Mouse (Mus musculus) hindbrain, embryonic 12.5 days (tissue): ENCODE results near the gene Notch3. TPM values are rescaled to one million over a fixed set of nuclear protein-coding genes. Genes with fewer than 3 reads are reported as not detected.
"Not testable (repeated sequence)": the region's sequence is repeated elsewhere in the genome, so short reads cannot be mapped to it uniquely, and the experiment has no call there.

Experiments
- ATAC-seq: fragments of 200-750 bp; cut with Nextera tagmentation; 2 replicates; pipeline ENCODE4 v1.8.0; 2017; ENCODE audit warnings: moderate TSS enrichment; ENCODE audit not compliant: low FRiP score
- H3K27ac ChIP-seq: fragments of 300-500 bp; sonication (generic); 2 replicates; pipeline ENCODE4 v1.5.1; 2016; ENCODE audit warnings: mild to moderate bottlenecking
- H3K27me3 ChIP-seq: fragments of 300-500 bp; sonication (generic); 2 replicates; pipeline ENCODE4 v1.6.1; 2016; ENCODE audit warnings: mild to moderate bottlenecking
- H3K36me3 ChIP-seq: fragments of 300-500 bp; sonication (generic); 2 replicates; pipeline ENCODE4 v1.6.1; 2016; ENCODE audit warnings: mild to moderate bottlenecking
- H3K4me1 ChIP-seq: fragments of 300-500 bp; sonication (generic); 2 replicates; pipeline ENCODE4 v1.6.1; 2016
- H3K4me2 ChIP-seq: fragments of 300-500 bp; sonication (generic); replicated peaks from 2 replicates; pipeline ENCODE4 v1.6.1; 2016; ENCODE audit warnings: mild to moderate bottlenecking
- H3K4me3 ChIP-seq: fragments of 300-500 bp; sonication (generic); 2 replicates; pipeline ENCODE4 v1.5.1; 2016; ENCODE audit warnings: mild to moderate bottlenecking
- H3K9ac ChIP-seq: fragments of 300-500 bp; sonication (generic); 2 replicates; pipeline ENCODE4 v1.6.1; 2016; ENCODE audit warnings: mild to moderate bottlenecking, moderate library complexity
- H3K9me3 ChIP-seq: fragments of 300-500 bp; sonication (generic); replicated peaks from 2 replicates; pipeline ENCODE4 v1.6.1; 2016; ENCODE audit warnings: mild to moderate bottlenecking
- WGBS: fragments of 180-500 bp; shearing (Covaris S2); methylation state at CpG from one replicate; pipeline ENCODE4 v1.1.7; 2016; 5-methylcytosine and 5-hydroxymethylcytosine counted together
- polyA plus RNA-seq: library from polyadenylated mRNA; unstranded; fragments of >200 nt; fragmentation: Nextera tagmentation; extraction: Ambion mirVana; gene quantifications from 2 replicates; pipeline ENCODE4 v1.2.1, GENCODE M21; 2016

Notch3 gene
- polyA plus RNA-seq, 1 experiment from 2014 or later = 23.6 TPM

DNA sequence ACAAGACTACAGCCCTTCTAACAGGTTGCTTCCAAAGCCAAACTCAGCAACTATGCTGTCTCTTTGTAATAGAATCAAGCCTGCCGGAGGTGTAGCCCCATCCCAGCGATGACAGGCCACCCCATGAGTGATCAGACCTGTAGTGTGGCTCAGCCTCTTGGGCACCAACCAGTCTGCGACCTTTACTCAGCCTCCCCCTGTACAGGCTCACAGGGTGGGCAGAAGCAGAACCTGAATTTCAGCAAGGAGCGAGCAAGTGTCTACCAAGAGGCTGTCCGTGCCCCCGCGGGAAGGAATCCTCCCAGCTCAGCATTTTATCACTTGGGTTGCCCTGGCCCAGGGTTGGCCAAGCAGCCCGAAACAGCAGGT lies 67.1 kb downstream of the Notch3 start:
- H3K36me3 ChIP-seq = no peaks in the 10 kb centered on the region
- peaks cover 33% of the 10 kb centered on the region for H3K27me3 ChIP-seq
- H3K27ac ChIP-seq = no peak overlapping the region
- WGBS = 30% methylated on average over 8 of the region's 8 CpGs
- H3K9me3 ChIP-seq = no peaks in the 10 kb centered on the region
- H3K4me3 ChIP-seq = peak overlapping the region; percentile 42
- ATAC-seq = peak; percentile 19; the same call in 1 of the 2 replicates
- H3K4me2 ChIP-seq = peak overlapping the region; percentile 61
- peak overlapping the region; percentile 58; the same call in 1 of the 2 replicates for H3K9ac ChIP-seq
- H3K4me1 ChIP-seq = peaks cover 10% of the 10 kb centered on the region

DNA sequence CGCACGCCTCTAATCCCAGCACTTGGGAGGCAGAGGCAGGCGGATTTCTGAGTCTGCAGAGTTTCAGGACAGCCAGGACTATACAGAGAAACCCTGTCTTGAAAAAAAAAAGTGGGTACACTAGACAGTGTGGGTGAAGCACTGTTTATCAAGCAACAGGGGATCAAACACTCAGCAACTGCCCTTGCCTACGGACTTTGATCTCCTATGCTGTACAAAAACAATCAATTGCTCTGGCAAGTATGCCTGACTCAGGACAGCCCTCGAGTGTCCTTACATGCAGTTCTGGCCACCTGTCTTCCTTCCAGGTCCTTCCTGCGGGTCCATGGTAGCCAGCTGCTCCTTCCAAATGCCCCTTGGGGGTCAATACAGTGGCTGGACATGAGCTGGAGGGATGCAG lies 67.7 kb downstream of the Notch3 start:
- H3K36me3 ChIP-seq, H3K27ac ChIP-seq, H3K4me1 ChIP-seq, H3K9me3 ChIP-seq, ATAC-seq, H3K4me3 ChIP-seq, H3K4me2 ChIP-seq, H3K9ac ChIP-seq: not testable (repeated sequence)
- peaks cover 33% of the 10 kb centered on the region for H3K27me3 ChIP-seq
- WGBS = 89% methylated on average over 6 of the region's 6 CpGs

DNA sequence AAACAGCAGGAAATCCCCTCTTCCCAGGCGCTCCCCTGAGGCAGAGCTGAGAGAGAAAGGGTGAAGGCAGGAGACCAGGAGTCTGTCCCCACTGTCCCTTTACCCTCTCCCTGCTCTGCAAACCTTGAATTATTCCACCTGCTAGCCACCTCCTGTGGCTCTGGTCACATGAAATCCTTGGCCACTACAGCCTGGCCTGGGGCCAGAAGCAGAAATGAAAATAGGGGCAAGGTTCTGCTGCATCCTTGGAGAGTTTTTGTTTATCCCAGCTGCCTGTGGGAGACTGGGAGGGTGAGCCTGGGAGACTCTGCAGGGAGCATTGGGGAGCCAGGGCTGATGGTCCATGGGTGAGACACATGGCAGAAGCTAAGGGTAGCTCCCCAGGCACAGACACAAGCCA lies 69.0 kb downstream of the Notch3 start:
- Histone ChIP-seq H3K36me3 (no peaks in the 10 kb centered on the region), H3K4me2 (no peak overlapping the region), H3K9me3 (no peaks in the 10 kb centered on the region), H3K9ac (no peak overlapping the region), H3K4me3 (no peak overlapping the region), H3K4me1 (peaks cover 10% of the 10 kb centered on the region), H3K27me3 (peaks cover 33% of the 10 kb centered on the region), H3K27ac (no peak overlapping the region)
- ATAC-seq = no peak
- WGBS = 30% methylated on average over 1 of the region's 1 CpGs

DNA sequence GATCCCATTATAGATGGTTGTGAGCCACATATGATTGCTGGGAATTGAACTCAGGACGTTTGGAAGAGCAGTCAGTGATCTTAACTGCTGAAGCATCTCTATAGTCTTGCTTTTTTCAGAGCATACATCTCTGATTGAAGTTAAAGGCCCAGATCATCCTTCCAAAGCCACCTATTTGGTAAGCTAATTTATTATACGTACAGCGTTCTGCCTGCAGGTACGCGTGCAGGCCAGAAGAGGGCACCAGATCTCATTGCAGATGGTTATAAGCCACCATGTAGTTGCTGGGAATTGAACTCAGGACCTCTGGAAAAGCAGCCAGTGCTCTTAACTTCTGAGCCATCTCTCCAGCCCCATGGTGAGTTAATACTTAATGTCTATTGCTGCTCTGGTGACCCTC lies 73.8 kb downstream of the Notch3 start:
- no peaks in the 10 kb centered on the region for H3K9me3 ChIP-seq
- WGBS = 82% methylated on average over 5 of the region's 5 CpGs
- H3K27me3 ChIP-seq = 0 out of 2 replicates have a peak, but pooled peaks cover 1% of the 10 kb centered on the region
- no peak overlapping the region for H3K4me2 ChIP-seq
- H3K27ac ChIP-seq = no peak overlapping the region
- ATAC-seq = no peak
- H3K9ac ChIP-seq = no peak overlapping the region
- H3K4me1 ChIP-seq = peaks cover 9% of the 10 kb centered on the region
- H3K36me3 ChIP-seq = no peaks in the 10 kb centered on the region
- H3K4me3 ChIP-seq = no peak overlapping the region

DNA sequence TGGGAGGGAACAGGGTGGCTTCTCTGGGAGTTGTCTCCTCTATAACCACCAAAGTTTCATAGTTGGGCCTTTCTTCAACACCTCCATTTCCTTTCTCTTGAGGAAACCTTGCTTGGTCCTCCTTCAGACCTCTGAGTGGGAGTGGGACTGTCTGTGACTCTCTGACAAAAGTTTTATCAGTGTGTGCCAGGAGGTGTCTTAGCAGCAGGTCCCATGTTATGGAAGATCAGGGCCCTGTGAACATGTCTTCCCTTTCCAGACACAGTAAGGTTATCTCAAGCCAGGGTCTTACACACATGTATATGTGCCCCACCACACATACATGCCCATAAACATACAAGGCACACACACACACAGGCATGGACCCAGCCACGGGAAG lies 74.4 kb downstream of the Notch3 start:
- H3K36me3 ChIP-seq = no peaks in the 10 kb centered on the region
- H3K27ac ChIP-seq = no peak overlapping the region
- H3K27me3 ChIP-seq = no peaks in the 10 kb centered on the region
- no peak overlapping the region for H3K4me2 ChIP-seq
- peaks cover 9% of the 10 kb centered on the region for H3K4me1 ChIP-seq
- H3K9ac ChIP-seq = no peak overlapping the region
- H3K4me3 ChIP-seq = no peak overlapping the region
- 93% methylated on average over 1 of the region's 1 CpGs for WGBS
- no peaks in the 10 kb centered on the region for H3K9me3 ChIP-seq
- ATAC-seq = no peak

DNA sequence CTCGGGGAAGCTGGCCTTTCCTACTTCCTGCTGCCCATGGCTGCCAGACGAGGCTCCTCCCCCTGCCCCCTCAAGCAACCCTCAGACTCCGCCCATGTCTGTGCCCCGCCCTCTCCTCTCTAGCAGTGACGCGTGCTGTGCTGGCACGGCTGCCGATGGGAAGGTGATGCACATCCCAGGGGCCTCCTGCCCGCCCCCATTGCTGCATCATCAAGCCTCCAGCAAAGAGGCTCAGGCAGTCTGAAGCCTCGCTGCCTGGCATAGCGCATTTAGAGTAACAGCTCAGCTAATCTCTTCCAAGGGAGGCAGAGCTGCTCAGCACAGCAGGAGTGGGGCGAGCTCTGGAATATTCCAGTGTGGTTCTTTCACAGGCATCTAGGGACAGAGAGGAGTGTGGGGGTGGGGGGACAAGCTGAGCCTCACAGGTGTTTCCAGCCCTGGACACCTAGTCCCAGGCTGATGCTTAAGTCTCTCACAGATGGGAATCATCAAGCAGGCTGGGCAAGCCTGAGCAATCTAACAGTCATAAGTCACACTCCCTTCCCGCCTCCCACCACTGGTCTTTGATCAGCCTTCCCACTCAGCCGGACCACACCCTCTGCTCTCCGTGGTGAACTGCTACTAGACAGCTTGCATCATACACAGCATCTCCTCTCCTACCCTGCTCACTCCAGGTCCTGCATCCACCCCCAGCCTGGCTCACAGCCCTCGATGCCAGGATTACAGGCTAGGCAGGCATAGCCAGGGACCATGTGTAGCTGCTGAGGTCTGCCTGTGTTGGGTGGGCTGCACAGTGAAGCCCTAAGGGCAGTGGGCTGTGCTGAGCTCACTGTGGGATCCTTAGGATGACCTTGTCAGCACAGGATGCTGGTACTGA lies 75.0 kb downstream of the Notch3 start:
- not testable (repeated sequence) for H3K36me3 ChIP-seq, H3K27me3 ChIP-seq, H3K4me1 ChIP-seq, H3K9ac ChIP-seq, H3K9me3 ChIP-seq, H3K27ac ChIP-seq
- Histone ChIP-seq H3K4me2 (peak overlapping the region; percentile 52), H3K4me3 (peak overlapping the region; percentile 20)
- ATAC-seq = peak; percentile 92
- WGBS = 13% methylated on average over 15 of the region's 16 CpGs

DNA sequence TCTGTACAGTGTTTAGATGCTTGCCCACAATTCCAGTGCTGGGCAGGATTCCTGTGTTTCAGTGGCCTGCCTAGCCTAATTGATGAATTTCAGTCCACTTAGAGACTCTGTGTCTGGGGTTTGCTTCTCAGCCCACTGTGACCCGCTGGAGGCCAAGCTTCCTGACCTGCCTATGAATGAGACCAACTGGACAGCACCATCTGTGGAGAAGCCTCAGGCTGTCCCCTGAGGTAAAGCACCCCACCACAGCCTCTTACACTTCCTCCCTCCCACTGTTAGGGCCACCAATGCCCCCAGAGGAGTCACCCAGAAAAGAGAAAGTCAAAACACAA lies 75.7 kb downstream of the Notch3 start:
- H3K9me3 ChIP-seq = no peaks in the 10 kb centered on the region
- H3K27ac ChIP-seq = no peak overlapping the region
- no peak overlapping the region for H3K9ac ChIP-seq
- H3K4me1 ChIP-seq = peaks cover 9% of the 10 kb centered on the region
- H3K27me3 ChIP-seq = no peaks in the 10 kb centered on the region
- no peaks in the 10 kb centered on the region for H3K36me3 ChIP-seq
- ATAC-seq = peak; percentile 73
- H3K4me2 ChIP-seq = peak overlapping the region; percentile 52
- WGBS = 6% methylated on average over 1 of the region's 1 CpGs
- peak overlapping the region; percentile 20 for H3K4me3 ChIP-seq

DNA sequence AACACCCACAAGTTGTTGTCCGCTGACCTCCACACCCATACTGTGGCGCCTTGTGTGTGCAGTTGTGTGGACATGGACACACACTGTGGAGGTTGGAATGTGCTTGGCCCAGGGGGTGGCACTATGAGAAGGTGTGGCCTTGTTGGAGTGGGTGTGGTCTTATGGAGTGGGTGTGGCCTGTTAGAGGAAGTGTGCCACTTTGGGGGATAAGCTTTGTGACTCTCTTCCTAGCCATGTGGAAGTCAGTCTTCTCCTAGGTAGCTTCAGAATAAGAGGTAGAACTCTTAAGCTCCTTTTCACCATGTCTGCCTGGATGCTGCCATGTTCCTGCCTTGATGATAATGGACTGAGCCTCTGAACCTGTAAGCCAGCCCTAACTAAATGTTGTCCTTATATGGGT lies 79.6 kb downstream of the Notch3 start:
- 90% methylated on average over 2 of the region's 2 CpGs for WGBS
- Histone ChIP-seq H3K9me3 (no peaks in the 10 kb centered on the region), H3K4me2 (no peak overlapping the region), H3K36me3 (no peaks in the 10 kb centered on the region), H3K27ac (no peak overlapping the region), H3K4me1 (peaks cover 9% of the 10 kb centered on the region), H3K9ac (no peak overlapping the region), H3K27me3 (no peaks in the 10 kb centered on the region), H3K4me3 (no peak overlapping the region)
- ATAC-seq = no peak

DNA sequence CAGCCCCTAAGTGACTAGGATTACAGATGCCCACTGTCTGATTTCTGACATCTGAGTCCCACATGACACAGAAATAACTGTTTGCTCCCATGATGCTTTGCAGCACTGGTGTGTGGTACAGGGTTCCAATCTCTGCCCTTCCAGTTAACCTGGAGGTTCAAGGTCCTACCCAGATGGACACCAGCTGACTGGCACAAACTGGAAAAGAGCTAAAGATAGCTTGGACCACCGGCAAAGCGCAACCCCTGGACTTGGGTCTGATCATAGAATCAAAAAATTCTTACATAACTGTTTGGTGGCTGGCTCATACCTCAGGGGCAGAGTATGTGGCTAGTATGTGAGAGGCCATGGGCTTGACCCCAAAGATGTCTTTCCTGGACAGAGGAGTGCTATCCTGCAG lies 83.3 kb downstream of the Notch3 start:
- Histone ChIP-seq H3K27ac (no peak overlapping the region), H3K27me3 (no peaks in the 10 kb centered on the region), H3K4me3 (no peak overlapping the region), H3K9me3 (no peaks in the 10 kb centered on the region), H3K36me3 (no peaks in the 10 kb centered on the region), H3K4me2 (no peak overlapping the region), H3K9ac (no peak overlapping the region), H3K4me1 (no peaks in the 10 kb centered on the region)
- WGBS = 98% methylated on average over 2 of the region's 2 CpGs
- ATAC-seq = no peak

DNA sequence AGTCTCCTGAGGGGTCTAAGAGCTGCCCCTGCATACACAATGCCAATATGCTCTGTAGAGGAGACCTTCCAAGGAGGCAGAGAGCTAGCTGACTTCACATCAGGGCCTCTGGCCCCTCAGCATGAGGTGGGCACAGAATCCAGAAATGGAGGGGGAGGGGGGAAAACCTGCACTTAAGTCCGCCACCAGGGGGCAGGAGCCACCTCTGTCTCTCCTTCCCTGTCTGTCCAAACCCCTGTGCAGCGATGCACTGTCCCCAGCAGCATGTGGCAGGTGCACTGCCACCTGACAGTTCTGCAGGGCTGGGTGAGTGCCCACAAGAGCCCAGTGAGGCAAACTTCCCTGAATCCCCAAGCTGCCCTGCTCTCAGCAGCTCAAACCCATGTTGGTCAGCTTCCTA lies 91.5 kb downstream of the Notch3 start:
- Histone ChIP-seq H3K4me1 (no peaks in the 10 kb centered on the region; the same call in 1 of the 2 replicates), H3K27ac (no peak overlapping the region), H3K36me3 (no peaks in the 10 kb centered on the region), H3K4me2 (no peak overlapping the region), H3K4me3 (no peak overlapping the region), H3K9ac (no peak overlapping the region), H3K9me3 (no peaks in the 10 kb centered on the region; the same call in 1 of the 2 replicates), H3K27me3 (no peaks in the 10 kb centered on the region)
- WGBS = 0% methylated on average over 2 of the region's 2 CpGs
- no peak; the same call in 1 of the 2 replicates for ATAC-seq

DNA sequence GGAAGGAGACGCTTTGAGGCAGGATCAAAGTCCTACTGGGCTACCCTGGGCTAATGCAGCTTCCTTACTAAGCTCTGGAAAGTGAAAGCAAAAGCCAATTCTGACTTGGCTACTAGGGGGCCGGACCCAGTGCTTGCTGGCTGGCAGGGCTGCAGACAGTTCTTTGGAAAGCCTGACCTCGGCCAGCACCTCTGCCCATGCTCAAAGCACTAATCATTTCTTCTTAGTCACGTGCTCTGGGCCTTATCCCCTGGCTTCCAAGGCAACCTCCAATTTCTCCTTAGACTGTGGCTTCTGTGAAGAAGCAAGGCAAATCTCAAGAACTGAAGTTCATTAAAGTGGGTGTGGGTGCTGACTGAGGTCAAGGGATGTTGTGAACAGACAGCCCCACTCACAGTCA lies 92.0 kb downstream of the Notch3 start:
- H3K27ac ChIP-seq = no peak overlapping the region
- H3K9me3 ChIP-seq = no peaks in the 10 kb centered on the region; the same call in 1 of the 2 replicates
- no peak overlapping the region for H3K9ac ChIP-seq
- no peaks in the 10 kb centered on the region; the same call in 1 of the 2 replicates for H3K4me1 ChIP-seq
- no peak overlapping the region for H3K4me3 ChIP-seq
- no peaks in the 10 kb centered on the region for H3K36me3 ChIP-seq
- no peak overlapping the region for H3K4me2 ChIP-seq
- no peaks in the 10 kb centered on the region for H3K27me3 ChIP-seq
- 64% methylated on average over 4 of the region's 4 CpGs for WGBS
- no peak for ATAC-seq

DNA sequence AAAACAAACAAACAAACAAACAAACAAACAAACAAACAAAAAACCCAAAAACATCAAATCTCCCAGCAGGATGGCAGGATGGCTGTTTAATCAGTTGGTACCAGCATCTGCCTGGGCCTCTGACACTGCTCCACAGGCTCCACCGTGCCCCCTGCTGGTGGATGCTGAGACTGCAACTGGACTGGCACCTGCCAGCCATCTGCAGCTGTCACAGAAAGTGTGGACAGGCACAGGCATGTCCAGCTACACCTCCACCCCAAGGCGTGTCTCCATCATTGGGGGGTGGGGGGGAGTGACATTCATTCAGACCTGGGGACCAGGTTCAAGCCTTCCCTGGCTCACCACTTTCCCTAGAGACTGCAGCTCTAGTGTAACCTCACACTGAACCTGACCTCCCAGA lies 93.3 kb downstream of the Notch3 start:
- H3K27me3 ChIP-seq = no peaks in the 10 kb centered on the region
- ATAC-seq = no peak
- no peaks in the 10 kb centered on the region for H3K36me3 ChIP-seq
- H3K9me3 ChIP-seq = no peaks in the 10 kb centered on the region; the same call in 1 of the 2 replicates
- H3K9ac ChIP-seq = no peak overlapping the region
- WGBS = 13% methylated on average over 2 of the region's 2 CpGs
- no peaks in the 10 kb centered on the region; the same call in 1 of the 2 replicates for H3K4me1 ChIP-seq
- no peak overlapping the region for H3K27ac ChIP-seq
- H3K4me2 ChIP-seq = no peak overlapping the region
- H3K4me3 ChIP-seq = no peak overlapping the region
